Mouse (Mus musculus): ENCODE measurements around the gene Gpr179. TPM values are rescaled to one million over a fixed set of nuclear protein-coding genes. Genes with fewer than 3 reads are reported as not detected.

Gpr179 gene
- under 1 TPM; 0.07 to 0.70 TPM for polyA plus RNA-seq (2017; shearing (Covaris generic))

DNA sequence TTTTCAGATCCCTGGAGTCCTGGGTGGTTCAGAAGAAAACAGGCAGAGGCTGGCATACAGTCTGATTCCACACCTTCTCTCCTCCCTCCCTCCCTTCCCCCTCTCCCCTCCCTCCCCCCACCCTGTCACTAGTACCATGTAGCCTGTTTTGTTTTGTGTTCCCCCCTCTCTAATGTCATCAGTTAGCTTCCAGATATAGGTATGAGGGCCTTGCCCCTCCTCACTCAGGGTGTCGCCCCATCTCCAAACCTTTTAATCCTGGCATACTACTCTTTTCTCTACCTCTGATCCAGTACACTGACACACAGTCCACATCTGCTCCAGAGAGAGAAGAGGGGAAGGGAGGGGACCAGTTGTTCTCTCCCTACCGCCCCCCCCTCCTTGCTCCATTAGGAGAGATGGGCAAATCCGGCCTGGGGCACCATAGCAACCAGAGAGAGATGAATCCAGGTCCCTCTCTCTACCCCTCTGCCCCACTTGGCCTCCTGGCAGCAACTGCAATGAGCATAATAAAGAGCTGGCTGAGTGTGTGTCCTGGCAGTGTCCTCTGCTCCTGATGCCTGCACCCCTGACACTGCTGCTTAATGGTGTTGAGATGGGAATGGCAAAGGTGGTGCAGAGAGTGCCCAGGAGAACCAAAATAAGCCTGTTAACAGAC lies at the start of gene Gpr179:
Gene Gpr179, minus strand, starts transcription at position 51 of the 658 bp plus-strand sequence.

GRCm38 (mm10) chr11:97361948-97362648 lies 10.2 kb upstream of the Gpr179 start, which contains the start of gene Socs7:
Socs7 (plus strand) TSS chr11:97362551.

DNA sequence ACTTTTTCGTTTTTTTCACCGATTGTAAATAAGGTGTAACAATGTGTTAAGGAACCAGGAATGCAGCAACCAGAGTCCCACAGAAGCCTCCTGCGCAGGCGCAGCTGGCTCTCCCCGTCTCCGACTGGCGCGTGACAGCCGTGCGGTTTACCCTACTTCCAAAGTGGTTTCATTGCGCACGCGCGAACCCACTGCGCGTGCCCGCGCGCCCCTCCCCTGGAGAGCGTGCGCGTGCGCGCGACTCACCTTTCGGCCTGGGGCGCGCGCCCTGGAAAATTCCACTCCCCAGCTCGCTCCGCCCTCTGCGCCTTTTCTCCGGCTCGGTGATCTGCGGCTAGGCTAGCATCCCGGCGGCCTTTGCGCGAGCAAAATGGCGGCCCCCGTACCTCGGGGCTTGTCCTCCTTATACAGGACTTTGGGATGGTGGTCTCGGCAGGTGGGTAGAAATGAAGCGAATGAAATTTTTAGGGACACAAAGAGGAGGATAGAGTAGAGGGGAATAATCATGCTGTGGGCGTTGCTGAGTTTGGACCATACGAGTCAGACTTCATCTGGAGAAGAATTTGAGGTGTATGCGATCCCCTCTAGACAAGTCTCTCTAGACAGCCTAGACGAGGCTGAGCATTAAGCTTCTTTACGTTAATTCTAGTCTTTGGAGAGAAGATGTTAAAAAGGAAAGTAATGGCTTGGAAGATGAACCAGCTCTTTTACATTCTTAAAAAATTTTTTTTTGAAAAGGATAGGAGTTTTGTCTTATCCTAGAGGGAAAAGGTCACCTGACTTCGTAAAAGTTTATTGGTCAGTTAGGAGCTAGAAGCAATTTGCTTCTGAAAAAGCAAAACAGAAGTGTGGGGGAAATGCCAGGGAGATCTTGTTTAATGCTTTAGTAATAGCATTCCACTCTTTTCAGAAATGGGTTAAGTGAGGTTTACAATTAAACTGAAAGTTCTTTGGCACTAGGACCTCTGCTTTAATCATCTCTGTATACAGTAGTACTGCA lies 36.1 kb downstream of the Gpr179 start, which contains the start of gene Mrpl45:
Gene Mrpl45, plus strand, starts transcription at position 213 of the 1,000 bp plus-strand sequence.

Other genes with a start within 250 kb of the Gpr179 start
- 10 to 100 TPM; 14.4 to 46.9 TPM for gene Tbx21, start 236.7 kb downstream of the Gpr179 start, polyA plus RNA-seq (2017; shearing (Covaris generic))
- under 1 TPM; 0.34 to 0.72 TPM for gene Tbkbp1, start 200.6 kb downstream of the Gpr179 start, polyA plus RNA-seq (2017; shearing (Covaris generic))
- gene Kpnb1, start 164.2 kb downstream of the Gpr179 start, polyA plus RNA-seq (2017; shearing (Covaris generic)): 10 to 100 TPM; 30.6 to 31.8 TPM
- gene Npepps, start 71.4 kb downstream of the Gpr179 start, polyA plus RNA-seq (2017; shearing (Covaris generic)): 10 to 100 TPM; 31.0 to 47.1 TPM
- 10 to 100 TPM; 22.0 to 31.1 TPM for gene Mrpl45, start 36.4 kb downstream of the Gpr179 start, polyA plus RNA-seq (2017; shearing (Covaris generic))
- gene Socs7, start 10.5 kb upstream of the Gpr179 start, polyA plus RNA-seq (2017; shearing (Covaris generic)): 1 to 10 TPM; 1.2 to 1.9 TPM
- gene Arhgap23, start 63.5 kb upstream of the Gpr179 start, polyA plus RNA-seq (2017; shearing (Covaris generic)): 1 to 10 TPM in 1 of 2 experiments, under 1 TPM in 1; 0.02 to 1.4 TPM
- gene 4933428G20Rik, start 148.3 kb upstream of the Gpr179 start, polyA plus RNA-seq (2017; shearing (Covaris generic)): not detected
- gene Srcin1, start 224.1 kb upstream of the Gpr179 start, polyA plus RNA-seq (2017; shearing (Covaris generic)): under 1 TPM in 1 of 2 experiments, not detected in 1; 0.05 TPM

All from activated CD4-positive, CD25-positive, alpha-beta regulatory T cell (primary cell).